Mouse (Mus musculus) E14TG2a.4 (cell line): ENCODE measurements at regions not wholly inside any gene's neighbourhood (a gene's known extent, or its start where the extent isn't known, plus 50 kb on each side); places are given as distances from the start of the nearest gene placed in this dataset.

Experiments
- CTCF ChIP-seq: conservative IDR thresholded peaks from 2 replicates; pipeline ENCODE4 v1.5.1; 2014; ENCODE audit warnings: low read length
- POU5F1 ChIP-seq: IDR thresholded peaks from 2 replicates; pipeline ENCODE4 v1.6.1; 2014; ENCODE audit warnings: low read length, borderline replicate concordance

DNA sequence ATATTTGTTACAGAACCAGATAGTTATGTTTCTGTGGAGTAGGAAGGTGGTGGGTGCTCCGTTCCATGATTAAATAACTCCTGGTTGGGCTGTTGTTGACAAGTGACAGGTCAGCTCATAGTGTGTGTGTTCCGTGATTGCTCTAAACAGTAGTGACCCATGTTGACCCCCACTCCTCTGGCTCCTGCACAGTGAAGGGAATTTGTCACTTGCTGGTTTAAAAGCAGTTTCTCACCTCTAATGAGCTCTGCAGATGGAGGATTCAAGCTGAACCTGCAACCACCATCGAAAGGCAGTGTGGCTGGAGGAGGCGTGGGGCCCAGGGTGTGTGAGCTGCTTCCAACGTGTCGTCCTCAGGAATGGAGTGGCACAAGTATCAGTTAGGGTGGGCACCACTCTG lies 482.6 kb upstream of the Cdh4 start:
- no peak for TF ChIP-seq CTCF
- TF ChIP-seq POU5F1, result no peak
